ENCODE assay signal across 30 mouse cellular contexts in genomic region chr7:99194511-99194910, GRCm38 (mm10). TPM values are rescaled to one million over a fixed set of nuclear protein-coding genes. Genes with fewer than 3 reads are reported as not detected.
"Had no signal": no experiment of that assay in that cellular context is flagged by ENCODE, and none has a peak within 500 bp of the region (broad histone marks: within the 10 kb centered on the region; RNA-seq: fewer than 3 reads in every experiment).

No protein-coding gene starts in this region.

- DNase-seq: cerebellum, adult 2 months; cerebellum, adult 8-10 months; cerebellum, adult 9-10 months; cerebellum, adult 9-11 months; cerebellum, postnatal 10 days; cerebellum, postnatal 14 days; cerebellum, postnatal 25 days; cerebellum, postnatal 36 days; embryo, embryonic 11 days; forebrain, postnatal 0 days; gastrocnemius, adult 2 months; gastrocnemius, postnatal 10 days; gastrocnemius, postnatal 14 days; gastrocnemius, postnatal 25 days; gastrocnemius, postnatal 36 days; heart, adult 11 months; heart, adult 18-20 months had no signal

- ATAC-seq: forebrain, embryonic 13.5 days; forebrain, embryonic 14.5 days; forebrain, embryonic 15.5 days; forebrain, embryonic 16.5 days; forebrain, postnatal 0 days had no signal

- H3K4me3 ChIP-seq: embryonic facial prominence, embryonic 10.5 days; embryonic facial prominence, embryonic 12.5 days; embryonic facial prominence, embryonic 13.5 days; embryonic facial prominence, embryonic 15.5 days; erythroblast, embryonic 14.5 days; forebrain, embryonic 10.5 days; forebrain, embryonic 12.5 days; forebrain, embryonic 13.5 days; forebrain, embryonic 15.5 days; gastrocnemius, adult 2 months had no signal

- H3K27ac ChIP-seq: embryonic facial prominence, embryonic 10.5 days; embryonic facial prominence, embryonic 12.5 days; embryonic facial prominence, embryonic 13.5 days; embryonic facial prominence, embryonic 15.5 days; forebrain, embryonic 10.5 days; forebrain, embryonic 12.5 days; forebrain, embryonic 13.5 days; forebrain, embryonic 15.5 days; gastrocnemius, adult 2 months had no signal

- H3K36me3 ChIP-seq: embryonic facial prominence, embryonic 10.5 days; embryonic facial prominence, embryonic 12.5 days; embryonic facial prominence, embryonic 13.5 days; embryonic facial prominence, embryonic 15.5 days; forebrain, embryonic 10.5 days; forebrain, embryonic 12.5 days; forebrain, embryonic 15.5 days had no signal

- H3K9ac ChIP-seq: embryonic facial prominence, embryonic 12.5 days; embryonic facial prominence, embryonic 13.5 days; embryonic facial prominence, embryonic 15.5 days; forebrain, embryonic 12.5 days; forebrain, embryonic 13.5 days; forebrain, embryonic 15.5 days; forebrain, postnatal 0 days had no signal

- H3K27me3 ChIP-seq: embryonic facial prominence, embryonic 12.5 days; embryonic facial prominence, embryonic 13.5 days; embryonic facial prominence, embryonic 15.5 days; forebrain, embryonic 12.5 days; forebrain, embryonic 13.5 days; forebrain, embryonic 15.5 days had no signal

- H3K9me3 ChIP-seq: embryonic facial prominence, embryonic 10.5 days; embryonic facial prominence, embryonic 12.5 days; embryonic facial prominence, embryonic 13.5 days; embryonic facial prominence, embryonic 15.5 days; forebrain, embryonic 10.5 days; forebrain, embryonic 12.5 days; forebrain, embryonic 13.5 days; forebrain, embryonic 15.5 days had no signal

- H3K4me1 ChIP-seq: embryonic facial prominence, embryonic 10.5 days; embryonic facial prominence, embryonic 12.5 days; embryonic facial prominence, embryonic 13.5 days; forebrain, embryonic 10.5 days; forebrain, embryonic 12.5 days; forebrain, embryonic 13.5 days; forebrain, embryonic 15.5 days had no signal

- H3K4me2 ChIP-seq: embryonic facial prominence, embryonic 12.5 days; embryonic facial prominence, embryonic 13.5 days; embryonic facial prominence, embryonic 15.5 days; forebrain, embryonic 12.5 days; forebrain, embryonic 13.5 days; forebrain, embryonic 15.5 days had no signal

RNA-seq across cellular contexts. Expression of gene Mogat2, which starts 43.9 kb away (rescaled TPM):
- total RNA-seq: gastrocnemius, adult 18-20 months; gastrocnemius, adult 2 months; gastrocnemius, adult 8-10 months; gastrocnemius, postnatal 25 days; gastrocnemius, postnatal 36 days; heart, adult 18-20 months had no signal
- polyA plus RNA-seq: cerebellum, adult 2 months; erythroblast, embryonic 14.5 days had no signal
